Mouse (Mus musculus) kidney, embryonic 14.5 days (tissue): Measurements from ENCODE around the gene Shisa8. TPM values are rescaled to one million over a fixed set of nuclear protein-coding genes. Genes with fewer than 3 reads are reported as not detected.

Experiments used
- ATAC-seq: fragments of 200-750 bp; cut with Nextera tagmentation; 2 replicates; pipeline ENCODE4 v1.8.0; 2017; ENCODE audit warnings: moderate number of reproducible peaks, mild to moderate bottlenecking, moderate TSS enrichment, moderate library complexity; ENCODE audit not compliant: low FRiP score, low TSS enrichment
- H3K27ac ChIP-seq: fragments of 300-500 bp; sonication (generic); 2 replicates; pipeline ENCODE4 v1.5.1; 2014; ENCODE audit warnings: low read depth, mild to moderate bottlenecking, low read length, moderate library complexity, mixed read lengths
- H3K27me3 ChIP-seq: fragments of 300-500 bp; sonication (generic); 2 replicates; pipeline ENCODE4 v1.6.1; 2014; ENCODE audit warnings: mild to moderate bottlenecking, low read length; ENCODE audit not compliant: control insufficient read depth, insufficient read depth
- H3K36me3 ChIP-seq: fragments of 300-500 bp; sonication (generic); 2 replicates; pipeline ENCODE4 v1.6.1; 2014; ENCODE audit warnings: low read length, mixed read lengths; ENCODE audit not compliant: control insufficient read depth, insufficient read depth
- H3K4me1 ChIP-seq: fragments of 300-500 bp; sonication (generic); 2 replicates; pipeline ENCODE4 v1.6.1; 2014; ENCODE audit warnings: low read length, mixed read lengths; ENCODE audit not compliant: control insufficient read depth, insufficient read depth
- H3K4me2 ChIP-seq: fragments of 300-500 bp; sonication (generic); replicated peaks from 2 replicates; pipeline ENCODE4 v1.6.1; 2014; ENCODE audit warnings: low read depth, mild to moderate bottlenecking, low read length
- H3K4me3 ChIP-seq: fragments of 300-500 bp; sonication (generic); 2 replicates; pipeline ENCODE4 v1.5.1; 2014; ENCODE audit warnings: mild to moderate bottlenecking, low read length
- H3K9ac ChIP-seq: fragments of 300-500 bp; sonication (generic); 2 replicates; pipeline ENCODE4 v1.6.1; 2014; ENCODE audit warnings: low read depth, mild to moderate bottlenecking, low read length, moderate library complexity
- H3K9me3 ChIP-seq: fragments of 300-500 bp; sonication (generic); 2 replicates; pipeline ENCODE4 v1.6.1; 2016; ENCODE audit warnings: low read length; ENCODE audit not compliant: control insufficient read depth
- WGBS: fragments of 180-500 bp; shearing (Covaris S2); extraction: QIAGEN DNeasy Blood & Tissue Kit; methylation state at CpG from one replicate; pipeline ENCODE4 v1.1.7; 2014; 5-methylcytosine and 5-hydroxymethylcytosine counted together
- polyA plus RNA-seq: library from polyadenylated mRNA; unstranded; fragments of >200 nt; fragmentation: Nextera tagmentation; extraction: Ambion mirVana; gene quantifications from 2 replicates; pipeline ENCODE4 v1.2.1, GENCODE M21; 2014

Gene Shisa8
- polyA plus RNA-seq, 1 experiment from 2014 or later: 0.80 TPM

- Histone ChIP-seq H3K9ac (no peak overlapping the region), H3K27ac (peak overlapping the region; percentile 90), H3K4me3 (no peak overlapping the region), H3K4me1 (peaks cover 44% of the 10 kb centered on the region), H3K9me3 (no peaks in the 10 kb centered on the region), H3K36me3 (peaks cover 9% of the 10 kb centered on the region), H3K27me3 (no peaks in the 10 kb centered on the region), H3K4me2 (peak overlapping the region; percentile 26; the same call in 1 of the 2 replicates)
- 51% methylated on average over 8 of the region's 8 CpGs for WGBS
- peak; percentile 32; the same call in 1 of the 2 replicates for ATAC-seq
These were observed 47.0 kb downstream of the Shisa8 start for GRCm38 (mm10) chr15:82165332-82166239.

GRCm38 (mm10) chr15:82164496-82164895 lies 48.1 kb downstream of the Shisa8 start:
- ATAC-seq: no peak
- H3K4me2 ChIP-seq: no peak overlapping the region
- peak overlapping the region; percentile 24; the same call in 1 of the 2 replicates for H3K27ac ChIP-seq
- peaks cover 53% of the 10 kb centered on the region for H3K4me1 ChIP-seq
- no peaks in the 10 kb centered on the region for H3K36me3 ChIP-seq
- no peaks in the 10 kb centered on the region for H3K27me3 ChIP-seq
- 59% methylated on average over 7 of the region's 7 CpGs for WGBS
- no peak overlapping the region for H3K4me3 ChIP-seq
- H3K9ac ChIP-seq: no peak overlapping the region
- H3K9me3 ChIP-seq: no peaks in the 10 kb centered on the region

- H3K27me3 ChIP-seq: no peaks in the 10 kb centered on the region
- no peaks in the 10 kb centered on the region for H3K36me3 ChIP-seq
- peaks cover 58% of the 10 kb centered on the region for H3K4me1 ChIP-seq
- H3K4me2 ChIP-seq: no peak overlapping the region
- WGBS: 58% methylated on average over 4 of the region's 4 CpGs
- H3K9ac ChIP-seq: no peak overlapping the region
- peak overlapping the region; percentile 37; the same call in 1 of the 2 replicates for H3K27ac ChIP-seq
- no peaks in the 10 kb centered on the region for H3K9me3 ChIP-seq
- no peak overlapping the region for H3K4me3 ChIP-seq
- no peak for ATAC-seq
These were observed 48.6 kb downstream of the Shisa8 start for GRCm38 (mm10) chr15:82164061-82164399.

GRCm38 (mm10) chr15:82163356-82164060 lies 49.1 kb downstream of the Shisa8 start:
- no peaks in the 10 kb centered on the region for H3K9me3 ChIP-seq
- H3K4me2 ChIP-seq: no peak overlapping the region
- peaks cover 61% of the 10 kb centered on the region for H3K4me1 ChIP-seq
- no peak for ATAC-seq
- no peaks in the 10 kb centered on the region for H3K27me3 ChIP-seq
- peak overlapping the region; percentile 37; the same call in 1 of the 2 replicates for H3K27ac ChIP-seq
- no peak overlapping the region for H3K4me3 ChIP-seq
- no peaks in the 10 kb centered on the region for H3K36me3 ChIP-seq
- H3K9ac ChIP-seq: no peak overlapping the region
- WGBS: 85% methylated on average over 10 of the region's 10 CpGs

- ATAC-seq: no peak
- Histone ChIP-seq H3K27me3 (no peaks in the 10 kb centered on the region), H3K9me3 (no peaks in the 10 kb centered on the region), H3K27ac (no peak overlapping the region), H3K4me1 (peaks cover 53% of the 10 kb centered on the region), H3K36me3 (no peaks in the 10 kb centered on the region), H3K4me2 (no peak overlapping the region), H3K4me3 (no peak overlapping the region), H3K9ac (no peak overlapping the region)
- WGBS: 87% methylated on average over 12 of the region's 12 CpGs
These were observed 50.5 kb downstream of the Shisa8 start for GRCm38 (mm10) chr15:82161965-82162600.

GRCm38 (mm10) chr15:82160731-82161640 lies 51.6 kb downstream of the Shisa8 start:
- Histone ChIP-seq H3K9ac (no peak overlapping the region), H3K36me3 (no peaks in the 10 kb centered on the region), H3K4me2 (no peak overlapping the region), H3K9me3 (no peaks in the 10 kb centered on the region), H3K27ac (no peak overlapping the region), H3K4me1 (peaks cover 42% of the 10 kb centered on the region), H3K4me3 (no peak overlapping the region), H3K27me3 (no peaks in the 10 kb centered on the region)
- WGBS: 69% methylated on average over 11 of the region's 11 CpGs
- no peak for ATAC-seq

GRCm38 (mm10) chr15:82159471-82159870 lies 53.1 kb downstream of the Shisa8 start:
- Histone ChIP-seq H3K4me3 (no peak overlapping the region), H3K27ac (no peak overlapping the region), H3K9ac (no peak overlapping the region), H3K27me3 (no peaks in the 10 kb centered on the region), H3K4me1 (peaks cover 33% of the 10 kb centered on the region), H3K9me3 (no peaks in the 10 kb centered on the region), H3K36me3 (no peaks in the 10 kb centered on the region), H3K4me2 (no peak overlapping the region)
- ATAC-seq: no peak
- WGBS: 80% methylated on average over 9 of the region's 9 CpGs
